ENCODE assay signal across 8 mouse cellular contexts in the genomic region with DNA sequence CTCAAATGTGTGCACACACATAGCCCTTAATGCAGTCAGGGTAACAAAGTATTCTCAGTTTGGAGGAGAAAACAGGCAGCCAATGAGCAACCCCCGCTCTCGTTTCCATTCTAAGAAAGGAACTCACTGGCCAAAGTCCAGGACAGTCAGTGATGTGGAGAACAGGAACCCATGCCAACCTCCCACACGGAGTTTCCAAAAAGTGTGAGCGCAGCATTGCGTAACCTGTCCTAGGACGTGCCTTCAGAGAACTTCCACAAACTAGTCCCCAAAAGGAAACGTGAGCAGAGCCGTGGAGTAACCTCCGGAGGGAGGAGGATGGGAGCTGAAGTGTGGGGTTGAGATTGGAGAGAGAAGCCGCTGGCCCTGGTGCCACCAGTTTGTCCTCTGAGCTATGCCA. TPM values are rescaled to one million over a fixed set of nuclear protein-coding genes. Genes with fewer than 3 reads are reported as not detected.
DNase-seq lines count a peak whose midpoint lies in the region; ATAC-seq lines count a peak whose summit lies in the region.

No protein-coding gene starts in this region.

- WGBS in embryonic facial prominence, embryonic 14.5 days, result 62% methylated on average over 10 of the region's 10 CpGs
- 83% methylated on average over 10 of the region's 10 CpGs for WGBS in embryonic facial prominence, embryonic 10.5 days
- 56% methylated on average over 10 of the region's 10 CpGs for WGBS in intestine, embryonic 16.5 days
- 80% methylated on average over 10 of the region's 10 CpGs for WGBS in forebrain, embryonic 13.5 days

- H3K27me3 ChIP-seq in embryonic facial prominence, embryonic 14.5 days (replicated peaks; ENCODE audit: control insufficient read depth, insufficient read depth, low read length), result no peaks in the 10 kb centered on the region
- no peaks in the 10 kb centered on the region for H3K27me3 ChIP-seq in embryonic facial prominence, embryonic 10.5 days (replicated peaks; ENCODE audit: low read depth, poor library complexity, severe bottlenecking)
- no peaks in the 10 kb centered on the region for H3K27me3 ChIP-seq in intestine, embryonic 16.5 days (replicated peaks; ENCODE audit: control insufficient read depth, insufficient read depth, low read length)
- 0 out of 2 replicates have a peak, but pooled peaks cover 2% of the 10 kb centered on the region for H3K27me3 ChIP-seq in forebrain, embryonic 13.5 days

- DNase-seq in embryonic facial prominence, embryonic 14.5 days (ENCODE audit: low spot score), result peak; percentile 65
- no peak for DNase-seq in embryonic facial prominence, embryonic 10.5 days (ENCODE audit: low spot score)
- DNase-seq in frontal cortex, adult 2 months (ENCODE audit: extremely low spot score in 1 of 2, low spot score in 1 of 2), result peak; percentile 79 to 95
- peak; percentile 87 to 89 for DNase-seq in left cerebral cortex, postnatal 36 days (ENCODE audit: low spot score in 2 of 2)
- DNase-seq in right cerebral cortex, postnatal 25 days, result peak; percentile 82
- no peak for DNase-seq in cerebellum, adult 18-20 months

- peaks cover 22% of the 10 kb centered on the region for H3K4me1 ChIP-seq in embryonic facial prominence, embryonic 14.5 days (ENCODE audit: control insufficient read depth, insufficient read depth, low read length)
- peaks cover 41% of the 10 kb centered on the region for H3K4me1 ChIP-seq in embryonic facial prominence, embryonic 10.5 days
- H3K4me1 ChIP-seq in intestine, embryonic 16.5 days (ENCODE audit: control insufficient read depth, insufficient read depth, low read length), result peaks cover 35% of the 10 kb centered on the region
- peaks cover 7% of the 10 kb centered on the region for H3K4me1 ChIP-seq in forebrain, embryonic 13.5 days

- no peak overlapping the region for H3K9ac ChIP-seq in embryonic facial prominence, embryonic 14.5 days (ENCODE audit: low read depth, low read length)
- no peak overlapping the region for H3K9ac ChIP-seq in intestine, embryonic 16.5 days (ENCODE audit: low read depth, low read length)
- H3K9ac ChIP-seq in forebrain, embryonic 13.5 days, result no peak overlapping the region

- peaks cover 4% of the 10 kb centered on the region; the same call in 1 of the 2 replicates for H3K9me3 ChIP-seq in embryonic facial prominence, embryonic 14.5 days (ENCODE audit: control insufficient read depth, low read length)
- H3K9me3 ChIP-seq in embryonic facial prominence, embryonic 10.5 days, result no peaks in the 10 kb centered on the region
- no peaks in the 10 kb centered on the region for H3K9me3 ChIP-seq in intestine, embryonic 16.5 days (ENCODE audit: control insufficient read depth, low read length)
- H3K9me3 ChIP-seq in forebrain, embryonic 13.5 days (replicated peaks), result no peaks in the 10 kb centered on the region

- intact Hi-C loops in left cerebral cortex, postnatal 36 days (cut with DNase I), result no loop called here

- H3K4me3 ChIP-seq in embryonic facial prominence, embryonic 14.5 days (ENCODE audit: low read depth, low read length), result no peak overlapping the region
- H3K4me3 ChIP-seq in embryonic facial prominence, embryonic 10.5 days, result no peak overlapping the region
- H3K4me3 ChIP-seq in intestine, embryonic 16.5 days (ENCODE audit: low read length), result no peak overlapping the region
- H3K4me3 ChIP-seq in forebrain, embryonic 13.5 days, result no peak overlapping the region

- no peaks in the 10 kb centered on the region for H3K36me3 ChIP-seq in embryonic facial prominence, embryonic 14.5 days (ENCODE audit: control insufficient read depth, insufficient read depth, low read length)
- H3K36me3 ChIP-seq in embryonic facial prominence, embryonic 10.5 days (replicated peaks), result no peaks in the 10 kb centered on the region
- no peaks in the 10 kb centered on the region for H3K36me3 ChIP-seq in intestine, embryonic 16.5 days (ENCODE audit: control insufficient read depth, insufficient read depth, low read length)
- no peaks in the 10 kb centered on the region for H3K36me3 ChIP-seq in forebrain, embryonic 13.5 days (ENCODE audit: poor library complexity, severe bottlenecking)

- no peak overlapping the region for H3K4me2 ChIP-seq in embryonic facial prominence, embryonic 14.5 days (ENCODE audit: low read depth, low read length)
- no peak overlapping the region for H3K4me2 ChIP-seq in intestine, embryonic 16.5 days (ENCODE audit: low read depth, low read length)
- no peak overlapping the region for H3K4me2 ChIP-seq in forebrain, embryonic 13.5 days

- ATAC-seq in embryonic facial prominence, embryonic 14.5 days (ENCODE audit: low read depth), result no peak
- ATAC-seq in intestine, embryonic 16.5 days, result no peak
- no peak for ATAC-seq in forebrain, embryonic 13.5 days

- H3K27ac ChIP-seq in embryonic facial prominence, embryonic 14.5 days (replicated peaks; ENCODE audit: low read depth, low read length), result no peak overlapping the region
- H3K27ac ChIP-seq in embryonic facial prominence, embryonic 10.5 days (replicated peaks), result no peak overlapping the region
- peak overlapping the region; percentile 55; the same call in 1 of the 2 replicates for H3K27ac ChIP-seq in intestine, embryonic 16.5 days (ENCODE audit: low read length)
- no peak overlapping the region for H3K27ac ChIP-seq in forebrain, embryonic 13.5 days

RNA-seq across cellular contexts. Expression of a gene that starts 1.9 kb away (rescaled TPM):
- polyA plus RNA-seq in embryonic facial prominence, embryonic 14.5 days (2014; fragmentation: Nextera tagmentation; extraction: Ambion mirVana), result 63.3 and 68.3 TPM in 2 replicates
- polyA plus RNA-seq in embryonic facial prominence, embryonic 10.5 days (2016; fragmentation: Nextera tagmentation; extraction: Ambion mirVana), result 52.5 and 53.1 TPM in 2 replicates
- 58.1 and 59.1 TPM in 2 replicates for polyA plus RNA-seq in frontal cortex, adult 2 months (2012; rRNA removed)
- polyA plus RNA-seq in intestine, embryonic 16.5 days (2015; fragmentation: Nextera tagmentation; extraction: Ambion mirVana), result 54.0 and 56.4 TPM in 2 replicates
- total RNA-seq in left cerebral cortex, postnatal 36 days (2021), result 10 to 100 TPM; 34.7 to 40.4 TPM
- 71.8 and 72.4 TPM in 2 replicates for polyA plus RNA-seq in forebrain, embryonic 13.5 days (2015; fragmentation: Nextera tagmentation; extraction: Ambion mirVana)

RNA-seq across cellular contexts. Expression of a gene that starts 5.9 kb away (rescaled TPM):
- 12.5 and 14.7 TPM in 2 replicates for polyA plus RNA-seq in embryonic facial prominence, embryonic 14.5 days (2014; fragmentation: Nextera tagmentation; extraction: Ambion mirVana)
- 3.1 and 3.2 TPM in 2 replicates for polyA plus RNA-seq in embryonic facial prominence, embryonic 10.5 days (2016; fragmentation: Nextera tagmentation; extraction: Ambion mirVana)
- 9.3 and 10.0 TPM in 2 replicates for polyA plus RNA-seq in frontal cortex, adult 2 months (2012; rRNA removed)
- polyA plus RNA-seq in intestine, embryonic 16.5 days (2015; fragmentation: Nextera tagmentation; extraction: Ambion mirVana), result 9.8 and 11.9 TPM in 2 replicates
- 10 to 100 TPM in 1 of 2 experiments, 1 to 10 TPM in 1; 8.1 to 14.9 TPM for total RNA-seq in left cerebral cortex, postnatal 36 days (2021)
- 3.6 and 3.7 TPM in 2 replicates for polyA plus RNA-seq in forebrain, embryonic 13.5 days (2015; fragmentation: Nextera tagmentation; extraction: Ambion mirVana)

RNA-seq across cellular contexts. Expression of a gene that starts 11.2 kb away (rescaled TPM):
- polyA plus RNA-seq in embryonic facial prominence, embryonic 14.5 days (2014; fragmentation: Nextera tagmentation; extraction: Ambion mirVana), result 57.1 and 58.4 TPM in 2 replicates
- polyA plus RNA-seq in embryonic facial prominence, embryonic 10.5 days (2016; fragmentation: Nextera tagmentation; extraction: Ambion mirVana), result 25.5 and 26.0 TPM in 2 replicates
- polyA plus RNA-seq in frontal cortex, adult 2 months (2012; rRNA removed), result 45.0 and 46.5 TPM in 2 replicates
- 130 and 138 TPM in 2 replicates for polyA plus RNA-seq in intestine, embryonic 16.5 days (2015; fragmentation: Nextera tagmentation; extraction: Ambion mirVana)
- 10 to 100 TPM; 98.5 TPM for total RNA-seq in left cerebral cortex, postnatal 36 days (2021)
- 7.9 and 8.6 TPM in 2 replicates for polyA plus RNA-seq in forebrain, embryonic 13.5 days (2015; fragmentation: Nextera tagmentation; extraction: Ambion mirVana)

RNA-seq across cellular contexts. Expression of a gene that starts 18.7 kb away (rescaled TPM):
- polyA plus RNA-seq in embryonic facial prominence, embryonic 14.5 days (2014; fragmentation: Nextera tagmentation; extraction: Ambion mirVana), result not detected in 2 replicates
- not detected in 2 replicates for polyA plus RNA-seq in embryonic facial prominence, embryonic 10.5 days (2016; fragmentation: Nextera tagmentation; extraction: Ambion mirVana)
- not detected in 2 replicates for polyA plus RNA-seq in frontal cortex, adult 2 months (2012; rRNA removed)
- polyA plus RNA-seq in intestine, embryonic 16.5 days (2015; fragmentation: Nextera tagmentation; extraction: Ambion mirVana), result not detected in 2 replicates
- not detected for total RNA-seq in left cerebral cortex, postnatal 36 days (2021)
- polyA plus RNA-seq in forebrain, embryonic 13.5 days (2015; fragmentation: Nextera tagmentation; extraction: Ambion mirVana), result not detected in 2 replicates

RNA-seq across cellular contexts. Expression of a gene that starts 31.1 kb away (rescaled TPM):
- 4.1 and 10.5 TPM in 2 replicates for polyA plus RNA-seq in embryonic facial prominence, embryonic 14.5 days (2014; fragmentation: Nextera tagmentation; extraction: Ambion mirVana)
- polyA plus RNA-seq in embryonic facial prominence, embryonic 10.5 days (2016; fragmentation: Nextera tagmentation; extraction: Ambion mirVana), result 1.8 TPM in 2 replicates
- 182 and 219 TPM in 2 replicates for polyA plus RNA-seq in frontal cortex, adult 2 months (2012; rRNA removed)
- 16.0 and 16.4 TPM in 2 replicates for polyA plus RNA-seq in intestine, embryonic 16.5 days (2015; fragmentation: Nextera tagmentation; extraction: Ambion mirVana)
- 100 to 1,000 TPM; 112 to 126 TPM for total RNA-seq in left cerebral cortex, postnatal 36 days (2021)
- 6.3 and 7.3 TPM in 2 replicates for polyA plus RNA-seq in forebrain, embryonic 13.5 days (2015; fragmentation: Nextera tagmentation; extraction: Ambion mirVana)

Comparison
In these comparisons a context has a peak if more than half of its experiments do, and no peak if none do; other contexts are left out.
1. DNase-seq: peak in embryonic facial prominence, embryonic 14.5 days (single experiment), frontal cortex, adult 2 months (2 of 2), left cerebral cortex, postnatal 36 days (2 of 2) and right cerebral cortex, postnatal 25 days (single experiment); none in embryonic facial prominence, embryonic 10.5 days (single experiment) and cerebellum, adult 18-20 months (0 of 2).